Mouse (Mus musculus): Measurements from ENCODE around the gene Pex5l. TPM values are rescaled to one million over a fixed set of nuclear protein-coding genes. Genes with fewer than 3 reads are reported as not detected.

The Pex5l gene
- polyA plus RNA-seq, 1 experiment from 2014 or later: 0.42 TPM

- TF ChIP-seq CTCF (IDR thresholded peaks at IDR 0.05; ENCODE audit: low read depth): no peak
- H3K9me3 ChIP-seq (ENCODE audit: low read depth, low read length): no peaks in the 10 kb centered on the region
- ATAC-seq (ENCODE audit: insufficient read depth): peak; percentile 73
- peak; percentile 15 for DNase-seq
- H3K4me3 ChIP-seq (ENCODE audit: low read depth, low read length): no peak overlapping the region
- H3K4me2 ChIP-seq: peak overlapping the region; percentile 18; the same call in 1 of the 2 replicates
- no peaks in the 10 kb centered on the region for H3K4me1 ChIP-seq (ENCODE audit: insufficient read depth)
- WGBS: 13% methylated on average over 8 of the region's 8 CpGs
- no peaks in the 10 kb centered on the region for H3K27me3 ChIP-seq (ENCODE audit: insufficient read depth, low read length)
- H3K36me3 ChIP-seq (ENCODE audit: insufficient read depth): no peaks in the 10 kb centered on the region
- no peak overlapping the region; the same call in 1 of the 2 replicates for H3K9ac ChIP-seq
- no peak overlapping the region for H3K27ac ChIP-seq (ENCODE audit: low read depth)
Measured at GRCm38 (mm10) chr3:33082806-33083338, 60.2 kb downstream of the Pex5l start.

- ATAC-seq (ENCODE audit: insufficient read depth) (no peak), DNase-seq (no peak)
- TF ChIP-seq CTCF (IDR thresholded peaks at IDR 0.05; ENCODE audit: low read depth): no peak
- Histone ChIP-seq H3K9ac (no peak overlapping the region), H3K4me3 (ENCODE audit: low read depth, low read length) (no peak overlapping the region), H3K4me1 (ENCODE audit: insufficient read depth) (no peaks in the 10 kb centered on the region), H3K9me3 (ENCODE audit: low read depth, low read length) (no peaks in the 10 kb centered on the region), H3K36me3 (ENCODE audit: insufficient read depth) (no peaks in the 10 kb centered on the region), H3K4me2 (no peak overlapping the region), H3K27ac (ENCODE audit: low read depth) (no peak overlapping the region), H3K27me3 (ENCODE audit: insufficient read depth, low read length) (no peaks in the 10 kb centered on the region)
- 79% methylated on average over 4 of the region's 4 CpGs for WGBS
Measured at GRCm38 (mm10) chr3:33081793-33082192, 61.3 kb downstream of the Pex5l start.

- no peak overlapping the region for H3K27ac ChIP-seq (ENCODE audit: low read depth)
Measured at GRCm38 (mm10) chr3:33079658-33080057, 63.4 kb downstream of the Pex5l start.

GRCm38 (mm10) chr3:33079171-33079570 lies 63.9 kb downstream of the Pex5l start:
- Histone ChIP-seq H3K27ac (ENCODE audit: low read depth) (no peak overlapping the region), H3K4me3 (ENCODE audit: low read depth, low read length) (no peak overlapping the region), H3K4me2 (no peak overlapping the region), H3K4me1 (ENCODE audit: insufficient read depth) (no peaks in the 10 kb centered on the region), H3K27me3 (ENCODE audit: insufficient read depth, low read length) (no peaks in the 10 kb centered on the region), H3K36me3 (ENCODE audit: insufficient read depth) (no peaks in the 10 kb centered on the region), H3K9ac (no peak overlapping the region), H3K9me3 (ENCODE audit: low read depth, low read length) (no peaks in the 10 kb centered on the region)
- no peak for ATAC-seq (ENCODE audit: insufficient read depth)
- no peak for DNase-seq
- 75% methylated on average over 3 of the region's 3 CpGs for WGBS
- TF ChIP-seq CTCF (IDR thresholded peaks at IDR 0.05; ENCODE audit: low read depth): no peak

More at GRCm38 (mm10) chr3:33079658-33080057, 63.4 kb downstream of the Pex5l start:
- ATAC-seq (ENCODE audit: insufficient read depth): no peak
- Histone ChIP-seq H3K36me3 (ENCODE audit: insufficient read depth) (no peaks in the 10 kb centered on the region), H3K4me2 (no peak overlapping the region), H3K27me3 (ENCODE audit: insufficient read depth, low read length) (no peaks in the 10 kb centered on the region), H3K9me3 (ENCODE audit: low read depth, low read length) (no peaks in the 10 kb centered on the region), H3K4me1 (ENCODE audit: insufficient read depth) (no peaks in the 10 kb centered on the region), H3K4me3 (ENCODE audit: low read depth, low read length) (no peak overlapping the region), H3K9ac (no peak overlapping the region)
- no peak for DNase-seq
- 86% methylated on average over 1 of the region's 1 CpGs for WGBS
- TF ChIP-seq CTCF (IDR thresholded peaks at IDR 0.05; ENCODE audit: low read depth): no peak

DNA sequence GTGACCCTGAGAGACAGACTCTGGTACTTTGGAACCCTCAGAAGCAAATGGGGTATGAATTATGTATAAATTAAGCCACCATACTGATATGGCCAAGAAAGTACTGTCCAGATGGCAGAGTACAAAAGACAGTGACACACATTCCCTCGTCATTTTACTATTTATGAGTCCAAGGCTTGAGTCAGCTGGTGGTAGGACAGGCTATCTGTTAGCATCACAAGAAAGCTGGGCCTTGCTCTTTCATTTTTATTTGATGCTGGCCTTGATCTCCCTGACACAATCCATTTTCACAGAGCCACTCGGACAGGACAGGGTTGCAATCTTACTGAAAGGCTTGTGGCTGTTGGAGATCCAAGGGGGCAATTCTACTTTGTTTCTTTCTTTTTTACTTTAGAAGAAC lies 67.4 kb downstream of the Pex5l start:
- no peak for DNase-seq
- TF ChIP-seq CTCF (IDR thresholded peaks at IDR 0.05; ENCODE audit: low read depth): no peak
- no peak overlapping the region for H3K4me2 ChIP-seq

DNA sequence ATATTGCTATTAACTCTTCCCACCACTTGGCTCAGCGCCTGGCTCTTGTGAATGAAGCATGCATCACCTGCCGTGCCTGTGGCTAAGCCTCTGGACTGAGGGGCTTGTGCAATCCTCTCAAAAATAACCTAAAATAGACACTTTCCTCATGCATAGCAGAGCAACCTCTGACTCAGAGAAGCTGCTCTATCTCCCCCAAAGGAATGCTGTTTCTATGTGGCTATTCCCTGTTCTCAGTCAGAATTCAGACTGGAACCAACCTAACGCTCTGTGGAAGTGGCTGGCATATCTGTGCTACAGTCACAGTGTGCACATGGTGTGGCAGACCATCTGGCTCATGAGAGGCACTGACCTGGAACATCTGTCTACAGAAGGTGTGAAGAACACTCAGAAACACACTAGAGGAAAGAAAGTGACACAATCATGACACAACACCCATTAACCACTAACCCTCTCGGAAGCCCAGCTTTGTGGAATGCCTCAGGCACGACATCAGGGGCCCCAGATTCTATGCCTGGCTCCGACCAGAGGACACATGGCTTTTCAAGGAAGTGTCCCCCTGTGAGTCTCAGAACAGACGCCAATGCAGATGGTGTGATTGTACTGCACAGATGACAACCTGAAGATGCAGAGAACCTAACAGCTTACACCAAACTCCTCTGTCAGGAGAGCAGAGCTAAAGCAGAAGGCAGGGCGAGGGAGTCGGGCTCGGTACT lies 68.6 kb downstream of the Pex5l start:
- Histone ChIP-seq H3K4me3 (ENCODE audit: low read depth, low read length) (no peak overlapping the region), H3K36me3 (ENCODE audit: insufficient read depth) (no peaks in the 10 kb centered on the region), H3K9me3 (ENCODE audit: low read depth, low read length) (no peaks in the 10 kb centered on the region), H3K9ac (no peak overlapping the region), H3K27ac (ENCODE audit: low read depth) (no peak overlapping the region), H3K27me3 (ENCODE audit: insufficient read depth, low read length) (no peaks in the 10 kb centered on the region), H3K4me2 (no peak overlapping the region), H3K4me1 (ENCODE audit: insufficient read depth) (no peaks in the 10 kb centered on the region)
- WGBS: 51% methylated on average over 10 of the region's 10 CpGs
- DNase-seq (peak; percentile 10), ATAC-seq (ENCODE audit: insufficient read depth) (no peak)
- TF ChIP-seq CTCF (IDR thresholded peaks at IDR 0.05; ENCODE audit: low read depth): no peak

More for the DNA sequence above, 67.4 kb downstream of the Pex5l start:
- ATAC-seq (ENCODE audit: insufficient read depth): no peak
- H3K4me3 ChIP-seq (ENCODE audit: low read depth, low read length): no peak overlapping the region
- no peak overlapping the region for H3K27ac ChIP-seq (ENCODE audit: low read depth)
- H3K9ac ChIP-seq: no peak overlapping the region
- H3K36me3 ChIP-seq (ENCODE audit: insufficient read depth): no peaks in the 10 kb centered on the region
- H3K9me3 ChIP-seq (ENCODE audit: low read depth, low read length): no peaks in the 10 kb centered on the region
- WGBS: 60% methylated on average over 2 of the region's 2 CpGs
- no peaks in the 10 kb centered on the region for H3K4me1 ChIP-seq (ENCODE audit: insufficient read depth)
- no peaks in the 10 kb centered on the region for H3K27me3 ChIP-seq (ENCODE audit: insufficient read depth, low read length)

DNA sequence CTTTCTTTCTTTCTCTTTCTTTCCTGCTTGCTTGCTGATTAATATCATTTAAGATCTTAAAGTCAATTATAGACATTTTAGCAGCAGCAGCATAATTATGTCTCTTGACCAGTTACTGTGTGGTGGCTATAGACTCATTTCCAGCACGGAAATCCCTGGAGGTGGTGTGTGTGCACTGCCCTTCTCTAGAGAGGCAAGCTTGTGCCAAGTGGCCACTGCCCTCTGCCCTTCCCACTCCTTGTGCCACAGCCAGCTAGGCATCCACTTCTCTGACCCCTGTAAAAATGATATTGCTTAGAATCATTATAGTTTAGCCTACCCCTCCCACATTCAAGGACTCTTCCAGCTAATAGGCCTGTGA lies 69.2 kb downstream of the Pex5l start:
- 44% methylated on average over 1 of the region's 1 CpGs for WGBS
- H3K27me3 ChIP-seq (ENCODE audit: insufficient read depth, low read length): no peaks in the 10 kb centered on the region
- no peak overlapping the region for H3K9ac ChIP-seq
- no peaks in the 10 kb centered on the region for H3K4me1 ChIP-seq (ENCODE audit: insufficient read depth)
- no peak overlapping the region for H3K27ac ChIP-seq (ENCODE audit: low read depth)
- H3K9me3 ChIP-seq (ENCODE audit: low read depth, low read length): no peaks in the 10 kb centered on the region
- ATAC-seq (ENCODE audit: insufficient read depth) (no peak), DNase-seq (no peak)
- no peaks in the 10 kb centered on the region for H3K36me3 ChIP-seq (ENCODE audit: insufficient read depth)
- H3K4me2 ChIP-seq: no peak overlapping the region
- TF ChIP-seq CTCF (IDR thresholded peaks at IDR 0.05; ENCODE audit: low read depth): no peak
- H3K4me3 ChIP-seq (ENCODE audit: low read depth, low read length): no peak overlapping the region

Data from lung, embryonic 14.5 days (tissue).